Mouse (Mus musculus) ES-E14 (cell line): Measurements from ENCODE around the gene Tmem95. TPM values are rescaled to one million over a fixed set of nuclear protein-coding genes. Genes with fewer than 3 reads are reported as not detected.

Experiments
- DNase-seq: peaks from one replicate; pipeline ENCODE4 v3.0.0-alpha.2; 2013; ENCODE audit warnings: low read depth, low spot score
- H3K27ac ChIP-seq: 2 replicates; pipeline ENCODE4 v1.5.1; 2012; ENCODE audit warnings: low read depth, mild to moderate bottlenecking, low read length, moderate library complexity, mixed read lengths; ENCODE audit not compliant: poor library complexity, insufficient read depth, severe bottlenecking
- H3K36me3 ChIP-seq: 2 replicates; pipeline ENCODE4 v1.6.1; 2012; ENCODE audit warnings: mild to moderate bottlenecking, low read length, moderate library complexity, mixed read lengths; ENCODE audit not compliant: control insufficient read depth, poor library complexity, insufficient read depth, severe bottlenecking
- H3K4me1 ChIP-seq, 2 experiments: fragments of 150-350 bp in 1 of 2; sonication (generic) in 1 of 2; 2 replicates each; pipeline ENCODE4 v1.6.1; 2012; ENCODE audit warnings: low read length in 2 of 2, mild to moderate bottlenecking in 1 of 2, mixed read lengths in 1 of 2; ENCODE audit not compliant: control insufficient read depth in 2 of 2, insufficient read depth in 2 of 2, poor library complexity in 1 of 2
- H3K4me3 ChIP-seq, 2 experiments: fragments of 150-350 bp in 1 of 2; sonication (generic) in 1 of 2; 2 replicates each; pipeline ENCODE4 v1.5.1; 2012; ENCODE audit warnings: low read length in 2 of 2, low read depth in 1 of 2, mild to moderate bottlenecking in 1 of 2, mixed read lengths in 1 of 2; ENCODE audit not compliant: insufficient read depth in 1 of 2, poor library complexity in 1 of 2, severe bottlenecking in 1 of 2
- H3K9ac ChIP-seq: 2 replicates; pipeline ENCODE4 v1.6.1; 2012; ENCODE audit warnings: low read depth, mild to moderate bottlenecking, low read length, mixed read lengths; ENCODE audit not compliant: poor library complexity, insufficient read depth, severe bottlenecking
- H3K9me3 ChIP-seq: fragments of 150-350 bp; sonication (generic); 2 replicates; pipeline ENCODE4 v1.6.1; 2012; ENCODE audit warnings: low read depth, mild to moderate bottlenecking, low read length; ENCODE audit not compliant: control insufficient read depth, insufficient read depth
- CHD2 ChIP-seq: IDR thresholded peaks from 2 replicates; pipeline ENCODE4 v1.6.1; 2014; ENCODE audit warnings: mild to moderate bottlenecking, low read depth, low read length, inconsistent platforms
- HCFC1 ChIP-seq: IDR thresholded peaks from 2 replicates; pipeline ENCODE4 v1.6.1; 2012; ENCODE audit warnings: low read length, inconsistent platforms, borderline replicate concordance; ENCODE audit not compliant: insufficient read depth
- MAFK ChIP-seq: IDR thresholded peaks from 2 replicates; pipeline ENCODE4 v1.6.1; 2014; ENCODE audit warnings: mild to moderate bottlenecking, low read depth, low read length, inconsistent platforms; ENCODE audit not compliant: insufficient read depth
- ZC3H11A ChIP-seq: IDR thresholded peaks from 2 replicates; pipeline ENCODE4 v1.6.1; 2012; ENCODE audit warnings: low read depth, mild to moderate bottlenecking, inconsistent platforms, low read length, borderline replicate concordance
- ZNF384 ChIP-seq: IDR thresholded peaks from 2 replicates; pipeline ENCODE4 v1.6.1; 2012; ENCODE audit warnings: low read depth, low read length, inconsistent platforms
- in situ Hi-C, 2 experiments: fragments of 600-800 bp; cut with MboI; formaldehyde crosslinking; loops; one replicate each; pipeline ENCODE4 v1.15.1; 2025; ENCODE audit warnings: low sequenced_read_pairs in 2 of 2, inconsistent platforms in 1 of 2; ENCODE audit not compliant: unreplicated experiment in 2 of 2
- total RNA-seq: library from RNA; depleted of rRNA; stranded (reverse); fragments of 300-350 nt; gene quantifications from 2 replicates; pipeline ENCODE4 v1.2.3, GENCODE M21; 2012

Tmem95 gene
- total RNA-seq, 1 experiment: not detected

DNA sequence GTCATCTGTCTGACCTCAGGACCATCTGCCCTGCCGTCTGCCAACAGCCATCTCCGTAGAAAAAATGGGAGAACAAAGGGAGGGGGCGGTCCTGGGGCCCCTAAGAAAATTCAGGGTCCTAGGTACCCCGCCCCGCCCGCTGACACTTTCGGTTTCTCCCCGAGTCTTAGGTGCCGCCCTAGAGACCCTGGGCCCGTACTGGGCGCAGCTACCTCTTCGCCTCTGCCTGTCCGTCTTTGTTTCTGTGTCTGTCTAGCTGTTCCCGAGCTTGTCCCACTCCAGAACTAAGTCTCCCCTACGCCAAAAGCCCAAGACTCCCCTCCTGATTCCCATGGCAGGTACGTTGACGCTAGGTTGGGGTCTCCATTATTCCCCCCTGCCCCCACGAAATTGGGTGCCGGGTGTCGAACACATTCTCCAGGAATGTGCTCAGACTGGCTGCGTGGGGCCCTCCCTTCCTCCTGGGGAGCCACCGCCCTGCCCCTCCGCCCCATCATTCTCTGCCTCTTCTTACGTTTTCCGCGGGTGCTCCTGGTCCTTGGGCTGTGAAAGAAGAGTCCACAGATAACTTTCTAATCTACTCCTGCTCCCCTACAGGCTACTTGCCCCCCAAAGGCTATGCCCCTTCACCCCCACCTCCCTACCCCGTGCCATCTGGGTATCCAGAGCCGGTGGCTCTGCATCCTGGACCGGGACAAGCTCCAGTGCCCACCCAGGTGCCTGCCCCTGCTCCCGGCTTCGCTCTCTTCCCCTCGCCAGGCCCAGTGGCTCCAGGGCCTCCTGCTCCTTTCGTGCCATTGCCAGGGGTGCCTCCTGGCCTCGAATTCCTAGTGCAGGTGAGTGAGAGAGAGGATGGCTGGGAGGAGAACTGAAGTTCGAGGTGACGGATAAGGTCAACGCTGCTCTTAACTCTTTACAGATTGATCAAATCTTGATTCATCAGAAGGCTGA is 30.8 kb downstream of the Tmem95 start:
- TF ChIP-seq ZNF384 (0 out of 2 replicates have a peak, but pooled peaks have one; percentile 12), CHD2 (no peak)
- H3K27ac ChIP-seq: no peak overlapping the region
- in situ Hi-C loops: no loop called here
- H3K9me3 ChIP-seq: no peaks in the 10 kb centered on the region
- H3K4me1 ChIP-seq: peaks cover 0 to 6% of the 10 kb centered on the region in 2 experiments; a peak in 2 of 4 replicates
- H3K9ac ChIP-seq: peak overlapping the region; percentile 64
- peaks cover 10% of the 10 kb centered on the region; the same call in 1 of the 2 replicates for H3K36me3 ChIP-seq
- H3K4me3 ChIP-seq: peak overlapping the region; percentile 74 to 86
- no peak for DNase-seq

DNA sequence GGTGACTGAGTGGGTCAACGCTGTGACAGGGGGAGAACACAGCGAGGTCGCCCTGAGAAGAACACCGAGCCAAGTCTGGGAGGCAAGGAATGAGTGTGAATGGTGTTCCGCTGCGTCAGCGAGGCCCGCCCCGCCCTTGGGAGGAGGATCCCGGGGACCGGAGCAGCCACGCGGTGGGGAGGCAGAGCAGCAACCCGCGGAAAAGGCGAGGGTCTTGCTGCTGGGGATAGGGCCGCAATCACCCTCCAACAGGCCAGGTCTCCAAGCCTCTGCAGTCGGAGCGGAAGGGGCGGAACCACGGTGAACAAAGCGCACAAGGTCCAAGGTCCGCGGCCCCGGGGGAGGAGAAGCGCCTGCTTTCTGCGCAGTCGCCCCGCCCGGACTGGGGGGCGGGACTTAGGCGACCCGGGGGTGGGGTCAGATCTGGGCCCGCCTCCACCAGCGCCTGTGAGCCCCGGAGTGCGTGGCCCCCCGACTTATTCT is 31.6 kb downstream of the Tmem95 start, which contains the start of gene Plscr3:
Gene Plscr3 (plus strand): TSS at position 179 of the 483 bp plus-strand sequence.
- Histone ChIP-seq H3K4me3 (peak within 1 kb of the TSS; percentile 74 to 86), H3K9me3 (no peaks in the 10 kb centered on the region), H3K9ac (peak within 1 kb of the TSS; percentile 82), H3K4me1 (peaks cover 0 to 6% of the 10 kb centered on the region in 2 experiments; a peak in 2 of 4 replicates), H3K27ac (peak within 1 kb of the TSS; percentile 54), H3K36me3 (peaks cover 7% of the 10 kb centered on the region; the same call in 1 of the 2 replicates)
- DNase-seq: peak; percentile 86
- in situ Hi-C loops: no loop called here
- TF ChIP-seq MAFK: peak; percentile 57; the same call in 1 of the 2 replicates
- 0 out of 2 replicates have a peak, but pooled peaks have one; percentile 11 for TF ChIP-seq HCFC1
- TF ChIP-seq CHD2: no peak
- TF ChIP-seq ZC3H11A: no peak
- TF ChIP-seq ZNF384: no peak

- Histone ChIP-seq H3K9me3 (no peaks in the 10 kb centered on the region), H3K27ac (peak overlapping the region; percentile 19), H3K4me1 (peaks cover 0 to 1% of the 10 kb centered on the region in 2 experiments; a peak in 1 of 4 replicates), H3K4me3 (peak overlapping the region; percentile 71 to 100), H3K9ac (peak overlapping the region; percentile 77), H3K36me3 (no peaks in the 10 kb centered on the region)
- in situ Hi-C loops: no loop called here
- no peak for DNase-seq
- no peak for TF ChIP-seq MAFK
- TF ChIP-seq ZNF384: no peak
- TF ChIP-seq HCFC1: no peak
- no peak for TF ChIP-seq ZC3H11A
- no peak for TF ChIP-seq CHD2
Measured at GRCm38 (mm10) chr11:69838714-69839104, 39.1 kb downstream of the Tmem95 start.

DNA sequence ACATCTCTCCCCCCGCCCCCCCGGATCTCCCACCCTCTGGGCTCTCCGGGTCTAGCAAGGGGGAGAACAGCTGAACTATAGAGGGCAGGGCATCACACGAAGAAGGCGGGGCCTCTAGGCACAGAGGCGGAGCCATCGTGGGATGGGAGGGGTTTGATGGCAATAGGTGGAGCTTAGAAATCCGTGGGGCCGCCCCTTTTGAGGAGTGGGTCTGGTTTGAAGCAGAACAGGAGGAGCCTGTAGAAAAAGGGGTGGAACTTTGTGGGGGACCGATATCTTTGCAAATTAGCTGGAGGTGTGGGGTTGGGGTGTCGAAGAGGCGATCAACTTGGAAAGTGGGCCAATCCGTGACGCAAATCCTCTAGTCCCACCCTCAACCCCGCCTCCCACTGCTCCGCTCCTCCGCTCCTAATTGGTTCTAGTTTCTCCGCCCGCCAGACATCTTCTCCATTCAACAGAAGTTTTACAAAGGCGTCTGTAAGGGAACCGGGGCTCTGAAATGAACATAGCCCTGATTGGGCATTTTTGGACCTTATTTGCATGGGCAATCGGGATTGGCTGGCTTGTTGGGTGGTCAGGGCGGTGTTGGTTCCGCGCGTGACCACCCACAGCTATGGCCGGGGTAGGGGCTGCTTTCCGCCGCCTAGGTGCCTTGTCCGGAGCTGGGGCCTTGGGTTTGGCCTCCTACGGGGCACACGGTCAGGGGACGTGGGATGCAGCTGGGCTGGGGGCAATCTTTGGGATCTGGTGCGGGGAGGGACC is 39.7 kb downstream of the Tmem95 start, which contains the start of gene Tmem256:
Gene Tmem256 (plus strand): TSS at position 563 of the 762 bp plus-strand sequence.
- in situ Hi-C loops: no loop called here
- TF ChIP-seq CHD2 (peak; percentile 85), ZC3H11A (no peak), HCFC1 (no peak), MAFK (0 out of 2 replicates have a peak, but pooled peaks have one; percentile 37), ZNF384 (no peak)
- Histone ChIP-seq H3K36me3 (no peaks in the 10 kb centered on the region), H3K4me1 (peaks cover 0 to 1% of the 10 kb centered on the region in 2 experiments; a peak in 1 of 4 replicates), H3K27ac (peak within 1 kb of the TSS; percentile 19), H3K9me3 (no peaks in the 10 kb centered on the region), H3K4me3 (peak within 1 kb of the TSS; percentile 85 to 100), H3K9ac (peak within 1 kb of the TSS; percentile 77)
- peak; percentile 99 for DNase-seq
